Mouse (Mus musculus) neural tube, embryonic 14.5 days (tissue): ENCODE measurements at regions not wholly inside any gene's neighbourhood (a gene's known extent, or its start where the extent isn't known, plus 50 kb on each side); places are given as distances from the start of the nearest gene placed in this dataset.

Experiments
- ATAC-seq: fragments of 200-750 bp; cut with Nextera tagmentation; 2 replicates; pipeline ENCODE4 v1.8.0; 2017; ENCODE audit warnings: low read depth, mild to moderate bottlenecking, moderate TSS enrichment, moderate library complexity
- H3K27ac ChIP-seq: fragments of 300-500 bp; sonication (generic); 2 replicates; pipeline ENCODE4 v1.5.1; 2014; ENCODE audit warnings: low read depth, mild to moderate bottlenecking, control low read depth, low read length, moderate library complexity, mixed read lengths
- H3K27me3 ChIP-seq: fragments of 300-500 bp; sonication (generic); 2 replicates; pipeline ENCODE4 v1.6.1; 2014; ENCODE audit warnings: low read length; ENCODE audit not compliant: control insufficient read depth, insufficient read depth
- H3K36me3 ChIP-seq: fragments of 300-500 bp; sonication (generic); 2 replicates; pipeline ENCODE4 v1.6.1; 2014; ENCODE audit warnings: low read length, mixed read lengths; ENCODE audit not compliant: control insufficient read depth, insufficient read depth
- H3K4me1 ChIP-seq: fragments of 300-500 bp; sonication (generic); 2 replicates; pipeline ENCODE4 v1.6.1; 2014; ENCODE audit warnings: low read length; ENCODE audit not compliant: control insufficient read depth, insufficient read depth
- H3K4me2 ChIP-seq: fragments of 300-500 bp; sonication (generic); 2 replicates; pipeline ENCODE4 v1.6.1; 2014; ENCODE audit warnings: mild to moderate bottlenecking, low read depth, low read length, control low read depth
- H3K4me3 ChIP-seq: fragments of 300-500 bp; sonication (generic); 2 replicates; pipeline ENCODE4 v1.5.1; 2014; ENCODE audit warnings: low read depth, low read length, control low read depth, mixed read lengths
- H3K9ac ChIP-seq: fragments of 300-500 bp; sonication (generic); replicated peaks from 2 replicates; pipeline ENCODE4 v1.6.1; 2014; ENCODE audit warnings: low read depth, mild to moderate bottlenecking, control low read depth, low read length, mixed read lengths
- H3K9me3 ChIP-seq: fragments of 300-500 bp; sonication (generic); 2 replicates; pipeline ENCODE4 v1.6.1; 2016; ENCODE audit warnings: low read length; ENCODE audit not compliant: control insufficient read depth
- WGBS: fragments of 180-500 bp; shearing (Covaris S2); extraction: QIAGEN DNeasy Blood & Tissue Kit; methylation state at CpG from one replicate; pipeline ENCODE4 v1.1.7; 2014; 5-methylcytosine and 5-hydroxymethylcytosine counted together

- Histone ChIP-seq H3K4me1 (no peaks in the 10 kb centered on the region), H3K27me3 (no peaks in the 10 kb centered on the region), H3K36me3 (no peaks in the 10 kb centered on the region), H3K4me2 (no peak overlapping the region), H3K9ac (no peak overlapping the region), H3K27ac (no peak overlapping the region), H3K4me3 (no peak overlapping the region), H3K9me3 (no peaks in the 10 kb centered on the region)
- WGBS, result 53% methylated on average over 1 of the region's 1 CpGs
- no peak for ATAC-seq
These were observed 345.4 kb upstream of the Epha5 start for GRCm38 (mm10) chr5:84762618-84763017.

- Histone ChIP-seq H3K27me3 (no peaks in the 10 kb centered on the region), H3K9me3 (no peaks in the 10 kb centered on the region), H3K36me3 (no peaks in the 10 kb centered on the region), H3K4me1 (no peaks in the 10 kb centered on the region), H3K27ac (no peak overlapping the region), H3K4me2 (no peak overlapping the region), H3K9ac (no peak overlapping the region), H3K4me3 (no peak overlapping the region)
- ATAC-seq, result no peak
These were observed 334.9 kb upstream of the Epha5 start for GRCm38 (mm10) chr5:84752053-84752452.

DNA sequence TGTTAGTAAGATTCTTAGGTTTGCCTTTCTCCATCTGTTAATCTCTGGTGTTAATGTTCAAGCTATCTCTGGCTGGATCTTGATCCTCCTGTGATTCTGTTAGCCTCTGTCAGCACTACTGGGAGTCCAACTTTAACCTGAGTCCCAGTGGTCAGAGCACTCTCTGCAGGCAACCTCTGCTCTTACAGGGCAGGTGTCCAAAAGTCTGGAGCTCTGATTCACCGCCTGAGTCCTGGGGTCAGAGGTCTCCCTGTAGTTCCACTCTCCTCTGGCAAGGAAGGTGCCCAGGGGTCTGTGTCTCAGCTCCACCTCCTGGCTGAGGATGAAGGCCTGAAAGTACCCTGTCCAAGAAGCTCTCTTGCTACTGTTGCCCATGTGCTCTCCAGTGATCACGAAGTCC is 288.3 kb upstream of the Epha5 start:
- H3K4me2 ChIP-seq, result no peak overlapping the region
- no peak for ATAC-seq
- no peaks in the 10 kb centered on the region for H3K36me3 ChIP-seq
- WGBS, result 90% methylated on average over 2 of the region's 2 CpGs
- H3K27ac ChIP-seq, result no peak overlapping the region
- no peaks in the 10 kb centered on the region for H3K4me1 ChIP-seq
- no peaks in the 10 kb centered on the region for H3K27me3 ChIP-seq
- no peak overlapping the region for H3K9ac ChIP-seq
- H3K4me3 ChIP-seq, result no peak overlapping the region
- H3K9me3 ChIP-seq, result no peaks in the 10 kb centered on the region

DNA sequence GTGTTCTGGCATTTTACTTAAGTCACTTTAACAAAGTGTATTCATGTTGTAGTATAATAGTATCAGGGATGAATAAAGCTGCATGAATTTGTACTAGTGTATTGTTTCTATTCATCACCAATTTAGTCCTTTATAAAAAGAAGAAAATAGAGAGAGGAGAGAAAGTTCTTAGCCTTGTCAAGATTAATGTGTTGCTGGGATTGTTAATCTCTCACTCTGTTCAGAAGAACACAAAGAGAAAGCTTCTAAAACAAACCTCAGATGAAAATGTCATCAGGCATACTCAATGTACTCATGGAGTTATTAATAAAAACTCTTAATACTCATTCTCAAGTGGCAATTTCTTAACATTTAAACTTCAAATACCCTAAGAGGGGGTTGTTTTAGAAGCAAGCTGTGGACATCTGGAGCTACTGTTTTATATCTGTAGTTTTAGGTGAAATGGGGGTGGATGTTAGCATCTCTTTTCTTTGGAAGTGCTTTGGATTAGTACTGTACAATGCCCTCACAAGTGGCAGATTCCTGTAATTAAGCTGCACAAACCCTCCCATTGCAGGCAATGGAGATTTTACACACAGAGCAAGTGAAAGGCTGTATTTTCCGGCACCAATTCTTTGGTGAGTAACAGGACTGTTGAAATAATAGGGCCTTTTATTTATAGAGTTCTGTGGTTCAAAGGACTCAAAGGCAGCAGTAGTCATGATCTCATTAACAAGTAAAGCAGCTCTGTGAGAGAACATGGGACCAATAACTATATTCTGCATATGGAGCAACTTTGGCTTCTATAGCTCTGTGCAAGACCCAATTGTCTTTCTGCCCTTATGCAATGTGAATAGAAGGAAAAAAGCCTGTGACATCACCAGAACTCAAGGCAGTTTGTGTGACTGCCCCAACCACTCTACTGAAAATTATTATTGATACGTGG is 273.4 kb upstream of the Epha5 start:
- H3K27me3 ChIP-seq, result no peaks in the 10 kb centered on the region
- no peak overlapping the region for H3K4me3 ChIP-seq
- no peak overlapping the region for H3K27ac ChIP-seq
- WGBS, result 43% methylated on average over 2 of the region's 2 CpGs
- no peaks in the 10 kb centered on the region for H3K4me1 ChIP-seq
- ATAC-seq, result no peak
- H3K36me3 ChIP-seq, result no peaks in the 10 kb centered on the region
- no peak overlapping the region for H3K4me2 ChIP-seq
- H3K9me3 ChIP-seq, result no peaks in the 10 kb centered on the region
- H3K9ac ChIP-seq, result no peak overlapping the region

- H3K4me3 ChIP-seq, result no peak overlapping the region
- no peaks in the 10 kb centered on the region for H3K4me1 ChIP-seq
- no peak overlapping the region for H3K4me2 ChIP-seq
- H3K27me3 ChIP-seq, result no peaks in the 10 kb centered on the region
- ATAC-seq, result no peak
- H3K9ac ChIP-seq, result no peak overlapping the region
- H3K27ac ChIP-seq, result no peak overlapping the region
- no peaks in the 10 kb centered on the region for H3K9me3 ChIP-seq
- no peaks in the 10 kb centered on the region for H3K36me3 ChIP-seq
These were observed 270.4 kb upstream of the Epha5 start for GRCm38 (mm10) chr5:84687534-84687933.

DNA sequence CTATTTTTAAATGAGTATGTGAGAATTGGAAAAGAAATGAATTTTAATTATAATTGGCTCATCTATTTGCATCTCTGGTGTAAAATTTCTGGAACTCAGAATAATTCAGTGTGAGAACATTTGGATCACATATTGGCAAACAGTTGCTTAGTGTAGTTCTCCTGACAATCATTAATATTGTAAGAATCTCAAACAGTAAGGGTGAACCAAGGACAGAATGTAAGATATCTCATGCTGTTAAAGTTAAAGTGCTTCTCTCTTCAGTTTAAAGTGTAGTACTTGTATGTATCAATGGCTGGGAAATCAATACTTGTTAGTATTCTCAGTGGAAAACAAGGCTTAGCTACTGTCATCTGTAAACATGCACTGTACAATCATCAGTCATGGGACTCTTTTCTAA is 238.0 kb upstream of the Epha5 start:
- Histone ChIP-seq H3K9ac (no peak overlapping the region), H3K4me3 (no peak overlapping the region), H3K27me3 (no peaks in the 10 kb centered on the region), H3K36me3 (no peaks in the 10 kb centered on the region), H3K4me1 (no peaks in the 10 kb centered on the region), H3K27ac (no peak overlapping the region), H3K9me3 (no peaks in the 10 kb centered on the region), H3K4me2 (no peak overlapping the region)
- ATAC-seq, result no peak

- H3K9me3 ChIP-seq, result no peaks in the 10 kb centered on the region
- H3K27me3 ChIP-seq, result no peaks in the 10 kb centered on the region
- no peaks in the 10 kb centered on the region for H3K4me1 ChIP-seq
- 80% methylated on average over 3 of the region's 3 CpGs for WGBS
- no peak for ATAC-seq
- no peak overlapping the region for H3K4me2 ChIP-seq
- H3K9ac ChIP-seq, result no peak overlapping the region
- no peak overlapping the region for H3K4me3 ChIP-seq
- H3K36me3 ChIP-seq, result no peaks in the 10 kb centered on the region
- no peak overlapping the region for H3K27ac ChIP-seq
These were observed 218.3 kb upstream of the Epha5 start for GRCm38 (mm10) chr5:84635502-84635901.

- Histone ChIP-seq H3K36me3 (no peaks in the 10 kb centered on the region), H3K27ac (no peak overlapping the region), H3K4me2 (no peak overlapping the region), H3K9ac (no peak overlapping the region), H3K4me1 (no peaks in the 10 kb centered on the region), H3K9me3 (no peaks in the 10 kb centered on the region), H3K27me3 (no peaks in the 10 kb centered on the region), H3K4me3 (no peak overlapping the region)
- no peak for ATAC-seq
- 83% methylated on average over 2 of the region's 2 CpGs for WGBS
These were observed 215.7 kb upstream of the Epha5 start for GRCm38 (mm10) chr5:84632851-84633250.

GRCm38 (mm10) chr5:84618194-84618593 is 201.0 kb upstream of the Epha5 start:
- 91% methylated on average over 1 of the region's 1 CpGs for WGBS
- no peaks in the 10 kb centered on the region for H3K4me1 ChIP-seq
- no peak overlapping the region for H3K4me2 ChIP-seq
- H3K9ac ChIP-seq, result no peak overlapping the region
- no peak for ATAC-seq
- no peak overlapping the region for H3K4me3 ChIP-seq
- no peak overlapping the region for H3K27ac ChIP-seq
- no peaks in the 10 kb centered on the region for H3K9me3 ChIP-seq
- H3K36me3 ChIP-seq, result no peaks in the 10 kb centered on the region
- no peaks in the 10 kb centered on the region for H3K27me3 ChIP-seq
